Mouse (Mus musculus) megakaryocyte progenitor cell, adult 5-6 weeks (primary cell): ENCODE results near the gene U2af2. TPM values are rescaled to one million over a fixed set of nuclear protein-coding genes. Genes with fewer than 3 reads are reported as not detected.
A peak's percentile ranks its signal among the peaks of the same experiment; 100 is the strongest.
"Not testable (repeated sequence)": the region's sequence is repeated elsewhere in the genome, so short reads cannot be mapped to it uniquely, and the experiment has no call there.

ENCODE experiments used
- ATAC-seq: replicated peaks from 2 replicates; pipeline ENCODE4 v1.8.0; 2016; ENCODE audit warnings: mild to moderate bottlenecking, moderate TSS enrichment, inconsistent platforms; ENCODE audit not compliant: poor library complexity
- total RNA-seq, 2 experiments: library from RNA; stranded (forward) in 1 of 2; stranded (reverse) in 1 of 2; fragments of 157-497, 149-512 nt in 1 of 2; fragments of 200-1000 nt in 1 of 2; gene quantifications; 2 replicates each; pipeline versions ENCODE4 v1.2.3 to v1.2.4; 2015 to 2017

The U2af2 gene
- total RNA-seq, 2 experiments from 2014 or later = 99.3 to 225 TPM

- ATAC-seq = peak; percentile 15; the same call in 1 of the 2 replicates
Measured at GRCm38 (mm10) chr7:5062360-5063001, 538 bp downstream of the U2af2 start.

GRCm38 (mm10) chr7:5064886-5065285 is 2.9 kb downstream of the U2af2 start:
- ATAC-seq = no peak

- ATAC-seq = peak; percentile 59
Measured at GRCm38 (mm10) chr7:5073586-5073985, 11.6 kb downstream of the U2af2 start.

GRCm38 (mm10) chr7:5074984-5075383 is 13.0 kb downstream of the U2af2 start:
- no peak for ATAC-seq

GRCm38 (mm10) chr7:5076931-5077330 is 15.0 kb downstream of the U2af2 start:
- no peak for ATAC-seq

GRCm38 (mm10) chr7:5079365-5080009 is 17.5 kb downstream of the U2af2 start:
- ATAC-seq = not testable (repeated sequence)

GRCm38 (mm10) chr7:5080010-5080751 is 18.2 kb downstream of the U2af2 start, which contains the start of gene Epn1:
Epn1 (plus strand) TSS chr7:5080235.
- peak; percentile 86 for ATAC-seq

- ATAC-seq = no peak
Measured at GRCm38 (mm10) chr7:5080815-5081214, 18.9 kb downstream of the U2af2 start.

- ATAC-seq = peak; percentile 38
Measured at GRCm38 (mm10) chr7:5081241-5081640, 19.3 kb downstream of the U2af2 start.

GRCm38 (mm10) chr7:5081939-5082338 is 20.0 kb downstream of the U2af2 start:
- no peak for ATAC-seq

GRCm38 (mm10) chr7:5083325-5084105 is 21.6 kb downstream of the U2af2 start:
- peak; percentile 16 for ATAC-seq

- 0 out of 2 replicates have a peak, but pooled peaks have one; percentile 6 for ATAC-seq
Measured at GRCm38 (mm10) chr7:5085512-5085911, 23.6 kb downstream of the U2af2 start.

GRCm38 (mm10) chr7:5086921-5087440 is 25.0 kb downstream of the U2af2 start:
- no peak for ATAC-seq

- no peak for ATAC-seq
Measured at GRCm38 (mm10) chr7:5087886-5088285, 25.9 kb downstream of the U2af2 start.

- ATAC-seq = no peak
Measured at GRCm38 (mm10) chr7:5089853-5090252, 27.9 kb downstream of the U2af2 start.

GRCm38 (mm10) chr7:5091008-5091728 is 29.2 kb downstream of the U2af2 start:
- no peak for ATAC-seq

GRCm38 (mm10) chr7:5092381-5092780 is 30.4 kb downstream of the U2af2 start:
- ATAC-seq = no peak

GRCm38 (mm10) chr7:5092831-5093510 is 31.0 kb downstream of the U2af2 start:
- no peak for ATAC-seq

GRCm38 (mm10) chr7:5098769-5099168 is 36.8 kb downstream of the U2af2 start:
- no peak for ATAC-seq
